Mouse (Mus musculus) NIH3T3 (cell line): ENCODE results near the gene Prdm10.
A peak's percentile ranks its signal among the peaks of the same experiment; 100 is the strongest.

Source experiments
- DNase-seq: peaks from one replicate; pipeline ENCODE4 v3.0.0-alpha.2; 2012; ENCODE audit warnings: low read depth

Gene Prdm10

DNA sequence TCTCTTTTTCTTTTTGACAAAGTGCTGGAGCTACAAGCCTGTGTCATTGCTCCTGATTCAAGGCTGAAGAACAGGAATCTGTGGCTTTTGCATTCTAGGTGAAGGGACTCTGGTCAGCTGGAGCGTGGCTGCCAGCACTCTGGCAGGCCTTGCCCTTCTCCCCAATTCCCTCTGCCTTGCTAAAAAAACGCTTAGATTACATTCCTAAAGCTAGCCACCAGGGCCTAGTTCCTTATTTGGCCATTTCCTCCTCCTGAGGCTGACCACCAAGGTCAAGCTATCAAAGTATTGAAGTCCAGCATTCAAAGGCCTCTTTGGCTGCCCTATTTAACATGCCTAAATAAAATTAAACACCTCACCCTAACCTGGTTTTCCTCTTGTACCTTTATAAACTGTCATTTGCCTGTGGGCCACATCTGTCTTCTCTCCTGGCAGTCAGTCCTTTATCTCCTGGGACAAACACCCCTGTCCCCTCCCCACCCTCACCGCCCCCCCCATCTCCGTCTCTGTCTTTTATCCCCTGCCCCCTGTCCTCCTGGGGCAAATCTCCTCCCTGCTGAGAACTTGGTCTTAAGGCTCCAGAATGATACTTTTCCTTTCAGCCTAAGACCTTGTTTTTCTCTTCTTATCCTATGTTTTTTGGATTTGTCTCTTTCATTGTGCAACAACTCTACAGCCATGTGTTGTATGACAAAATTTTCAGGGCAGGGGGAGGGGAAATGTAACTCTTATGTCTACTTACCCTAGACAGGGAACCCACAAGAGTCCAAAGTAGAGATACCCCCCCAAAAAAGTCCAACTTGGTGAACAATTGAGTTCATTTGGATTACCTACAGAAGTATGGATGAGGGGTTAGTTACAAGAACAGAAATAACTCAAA lies 17.9 kb upstream of the Prdm10 start:
- DNase-seq = peak; percentile 25

DNA sequence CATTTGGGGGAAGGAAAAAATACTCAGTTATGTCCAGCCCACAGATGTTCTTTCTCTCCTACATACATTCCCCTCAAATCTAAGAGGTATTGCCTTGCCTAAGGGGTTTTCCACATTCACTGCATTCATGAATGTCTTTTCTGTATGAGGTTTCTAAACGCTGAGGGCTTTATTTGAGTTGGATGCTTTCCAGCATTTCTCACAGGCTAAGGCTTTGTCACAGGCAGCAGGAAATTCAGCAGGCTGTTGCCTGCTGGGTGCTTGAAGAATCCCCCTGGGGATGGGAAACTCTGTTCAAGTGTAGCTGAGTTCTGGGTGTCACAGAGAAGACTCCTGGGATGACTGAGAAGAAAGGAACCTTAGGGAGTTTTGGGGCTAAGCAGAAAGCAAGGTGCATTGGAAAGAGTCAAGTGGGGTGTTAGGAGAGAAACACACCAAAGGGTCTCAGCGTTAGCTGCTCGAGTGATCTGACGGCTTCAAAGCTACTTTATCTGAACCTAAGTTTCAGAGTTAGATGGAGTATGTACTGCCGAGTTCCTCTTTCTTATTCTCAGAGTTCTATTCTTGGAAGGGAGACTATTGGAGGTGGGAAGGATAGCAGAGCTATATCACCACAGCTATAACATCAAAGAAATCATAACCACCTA lies 14.2 kb upstream of the Prdm10 start:
- peak; percentile 81 for DNase-seq

DNA sequence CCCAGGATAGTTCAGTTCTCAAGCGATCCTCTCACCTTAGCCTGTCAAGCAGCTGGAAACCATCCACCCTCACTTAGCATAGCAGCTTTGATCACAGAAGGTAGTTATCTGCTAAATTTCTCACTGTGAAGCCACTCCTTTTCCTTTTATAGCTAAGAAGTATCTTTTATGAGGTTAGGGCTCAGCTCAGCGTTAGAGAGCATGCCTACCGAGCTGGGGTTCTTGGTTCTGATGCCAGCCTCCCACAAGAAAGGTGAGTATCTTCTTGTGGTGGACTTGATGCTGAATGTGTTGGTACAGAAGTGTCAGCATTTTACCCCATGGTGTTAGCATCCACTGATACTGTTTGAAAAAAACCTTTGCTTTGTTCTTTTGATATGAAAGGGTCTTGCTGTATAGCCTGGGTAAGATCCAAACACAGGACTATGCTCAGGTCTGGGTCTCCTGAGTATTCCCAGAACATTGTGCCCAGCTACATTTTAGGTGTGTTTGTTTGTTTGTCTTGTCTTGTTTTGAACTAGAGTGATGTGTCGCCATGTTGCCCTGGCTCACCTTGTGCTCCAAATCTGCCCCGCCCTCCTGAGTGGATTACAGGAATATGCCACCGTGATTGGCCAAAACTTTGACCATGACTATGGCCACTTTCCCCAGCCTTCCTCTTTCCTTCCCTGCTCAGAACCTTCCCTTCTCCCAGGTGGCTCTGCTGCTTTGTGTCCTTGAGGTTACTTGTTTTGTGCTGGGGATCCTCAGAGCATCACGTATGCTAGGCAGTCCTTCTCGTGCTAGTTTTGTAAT lies 8.9 kb upstream of the Prdm10 start:
- no peak for DNase-seq

DNA sequence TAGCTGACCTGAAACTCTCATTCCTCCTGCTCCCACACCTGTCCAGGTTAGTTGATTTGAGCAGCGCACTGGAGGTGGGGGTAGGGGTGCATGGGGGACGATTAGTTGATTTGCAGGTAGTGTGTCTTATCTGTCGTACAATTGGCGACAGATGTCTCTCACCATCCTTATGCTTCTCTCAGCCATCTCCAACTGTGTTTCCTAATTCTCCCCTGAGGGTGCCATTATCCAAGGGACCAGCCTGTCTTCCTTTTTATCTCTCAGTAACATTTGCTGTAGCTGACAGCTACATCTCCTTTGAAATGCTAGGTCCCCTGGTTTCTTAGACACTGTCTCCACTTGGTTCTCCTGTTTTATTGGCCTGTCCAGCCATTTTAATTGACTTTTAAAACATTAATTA lies 8.2 kb upstream of the Prdm10 start:
- DNase-seq = no peak

DNA sequence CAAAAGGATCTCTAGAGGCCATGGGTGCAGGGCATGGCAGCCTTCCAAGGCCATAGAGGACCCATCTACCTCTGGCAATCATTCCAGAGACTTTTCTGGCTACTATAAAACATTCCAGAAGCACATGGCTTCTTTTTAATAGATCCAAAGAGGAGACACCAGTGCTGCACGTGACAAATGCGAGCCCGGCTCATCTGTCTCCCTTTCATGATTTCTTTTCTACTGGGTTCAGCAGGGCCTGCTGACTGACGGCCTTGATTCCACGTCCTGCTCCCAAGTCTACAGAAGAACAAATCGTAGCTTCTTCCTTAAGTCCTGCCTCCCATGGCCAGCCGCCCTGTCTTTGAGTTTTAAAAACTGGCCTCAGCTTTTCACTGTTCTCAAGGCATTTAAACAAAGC lies 1.7 kb upstream of the Prdm10 start:
- peak; percentile 3 for DNase-seq

DNA sequence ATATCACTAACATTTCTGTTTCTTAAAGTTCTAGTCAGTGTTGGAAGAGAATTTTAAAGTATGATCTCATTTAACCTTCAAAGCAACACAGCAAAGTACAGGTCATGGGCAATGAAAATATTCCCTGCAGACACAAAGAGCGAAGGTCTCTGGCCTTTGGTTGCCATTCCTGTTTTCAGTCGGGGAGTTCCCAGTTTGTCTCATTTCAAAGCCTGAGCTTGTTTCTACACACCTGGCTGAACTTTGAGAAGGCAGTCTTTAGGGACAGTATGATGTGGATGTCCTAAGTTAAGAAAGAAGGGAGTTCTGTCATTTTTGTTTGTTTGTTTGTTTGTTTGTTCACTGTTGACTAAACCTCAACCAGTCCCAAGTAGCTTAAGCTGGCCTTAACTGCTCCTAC lies 1.0 kb upstream of the Prdm10 start:
- peak; percentile 4 for DNase-seq

DNA sequence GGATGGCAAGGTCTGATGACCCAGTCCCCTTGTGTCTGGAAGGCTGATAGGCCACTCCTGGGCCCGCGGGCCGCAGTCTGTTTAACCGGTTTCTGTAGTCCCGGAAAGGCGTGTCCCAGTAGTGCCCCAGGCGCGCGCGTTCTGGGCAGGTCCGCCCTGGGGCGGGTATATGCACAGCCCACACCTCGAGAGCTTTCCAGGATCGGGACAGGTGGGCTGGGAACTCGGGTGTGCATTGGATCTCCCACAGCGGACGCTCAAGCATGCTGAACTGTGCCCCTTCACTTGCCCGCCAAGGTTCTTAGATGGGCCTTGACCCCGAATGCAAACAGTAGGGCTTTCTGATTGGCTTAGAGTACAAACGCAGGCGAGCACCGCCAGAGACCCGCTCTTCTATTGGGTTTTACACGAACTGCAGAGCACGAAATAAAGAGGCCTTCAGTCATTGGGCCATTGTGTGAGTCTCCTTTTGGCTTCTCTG lies 413 bp upstream of the Prdm10 start:
- DNase-seq = peak; percentile 94

DNA sequence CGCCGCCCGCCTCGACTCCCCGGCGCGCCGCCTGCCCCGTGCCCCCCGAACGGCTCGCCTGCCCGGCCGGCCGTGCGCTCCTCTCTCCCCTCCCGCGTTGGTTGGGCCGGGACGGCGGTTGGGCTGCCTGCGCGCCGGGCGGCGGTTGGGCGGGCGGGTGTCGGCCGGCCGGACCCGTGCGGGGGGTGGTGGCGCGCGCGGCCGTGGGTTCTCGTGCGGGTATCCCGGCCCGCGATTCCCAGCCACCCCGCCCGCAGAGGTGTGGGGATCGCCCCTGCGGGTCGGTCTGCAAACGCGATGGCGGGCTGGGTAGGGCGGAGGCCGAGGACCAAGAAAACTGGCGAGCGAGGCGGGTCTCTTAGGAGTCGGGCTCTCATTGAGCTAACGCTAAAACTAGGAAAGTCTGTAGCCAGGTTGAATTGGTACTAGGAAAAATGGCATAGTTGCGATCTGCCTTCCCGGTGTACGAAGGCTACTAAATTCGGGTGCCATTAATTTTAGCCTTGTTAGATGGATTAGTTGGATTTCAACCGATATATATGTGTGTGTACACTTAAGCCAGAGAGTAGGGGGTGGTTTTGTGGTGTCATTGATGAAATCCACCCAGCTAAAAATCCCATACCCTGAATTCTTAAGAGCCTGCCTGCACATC lies 799 bp downstream of the Prdm10 start:
- DNase-seq = peak; percentile 85

DNA sequence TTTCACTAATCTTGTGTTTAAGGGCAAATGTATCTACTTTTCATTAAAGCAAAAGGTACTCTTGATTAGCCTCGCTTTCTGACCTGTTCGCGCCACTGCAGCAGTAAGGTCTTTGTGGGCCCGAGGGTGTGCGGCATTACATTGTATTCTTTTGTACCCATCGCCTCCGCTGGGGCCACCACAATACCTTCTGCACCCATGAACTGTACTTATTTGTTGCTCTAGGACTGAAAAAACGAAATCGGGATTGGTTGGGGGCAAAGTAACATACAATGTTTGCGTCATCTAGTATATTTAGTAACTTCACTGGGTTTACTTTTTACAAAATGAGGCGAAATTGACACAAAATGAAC lies 1.3 kb downstream of the Prdm10 start:
- DNase-seq = peak; percentile 41

DNA sequence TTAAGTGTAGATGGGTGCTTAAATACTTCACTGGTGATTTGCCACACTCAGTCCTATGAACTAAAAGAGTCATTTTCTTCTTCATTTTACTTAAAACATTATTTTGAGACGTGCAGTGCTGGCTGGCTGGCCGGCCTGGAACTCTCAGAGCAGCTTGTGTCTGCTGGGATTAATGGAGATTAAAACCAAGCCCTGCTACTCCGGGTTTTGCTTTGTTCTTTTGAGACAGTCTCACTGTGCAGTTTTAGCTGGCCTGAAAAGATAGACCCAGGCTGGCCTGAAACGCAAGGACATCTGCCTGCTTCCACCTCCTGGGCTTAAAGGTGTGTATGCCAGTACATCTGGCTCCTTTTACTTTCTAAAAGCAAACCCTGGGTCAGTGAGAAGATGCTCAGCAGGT lies 2.2 kb downstream of the Prdm10 start:
- no peak for DNase-seq

DNA sequence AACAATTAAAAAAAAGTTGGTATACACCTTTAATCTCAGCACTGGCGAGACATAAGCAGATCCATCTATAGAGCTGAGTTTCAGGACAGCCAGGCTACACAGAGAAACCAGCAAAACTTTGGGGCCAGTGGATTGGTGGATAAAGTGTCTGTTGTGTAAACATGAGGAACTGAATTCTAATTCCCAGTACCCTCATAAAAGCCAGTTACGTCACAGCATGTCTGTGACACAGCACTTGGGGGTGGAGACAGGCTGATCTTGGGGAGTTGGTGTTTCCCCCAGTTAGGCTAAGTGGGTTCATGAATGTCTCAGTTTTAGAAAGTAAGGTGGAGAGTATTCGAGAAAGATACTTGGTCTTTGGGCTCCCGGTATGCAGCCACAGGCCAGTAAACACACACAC lies 2.7 kb downstream of the Prdm10 start:
- no peak for DNase-seq

DNA sequence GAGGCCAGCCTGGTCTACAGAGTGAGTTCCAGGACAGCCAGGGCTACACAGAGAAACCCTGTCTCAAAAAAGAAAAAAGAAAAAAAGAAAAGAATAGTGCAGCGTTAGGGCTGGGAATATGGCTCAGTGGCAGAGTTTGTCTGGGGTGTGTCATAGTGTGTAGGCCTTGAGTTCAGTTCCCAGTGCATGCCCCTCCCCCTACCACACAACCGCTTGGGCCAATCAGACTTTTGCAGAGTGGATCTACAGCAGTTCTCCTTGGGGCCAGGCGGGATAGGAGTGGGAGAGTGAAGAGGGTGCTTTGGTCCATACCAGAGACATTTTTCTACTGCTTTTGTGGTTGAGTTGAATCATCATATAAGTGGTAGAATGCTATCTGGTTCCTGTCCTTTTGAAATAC lies 3.6 kb downstream of the Prdm10 start:
- no peak for DNase-seq

DNA sequence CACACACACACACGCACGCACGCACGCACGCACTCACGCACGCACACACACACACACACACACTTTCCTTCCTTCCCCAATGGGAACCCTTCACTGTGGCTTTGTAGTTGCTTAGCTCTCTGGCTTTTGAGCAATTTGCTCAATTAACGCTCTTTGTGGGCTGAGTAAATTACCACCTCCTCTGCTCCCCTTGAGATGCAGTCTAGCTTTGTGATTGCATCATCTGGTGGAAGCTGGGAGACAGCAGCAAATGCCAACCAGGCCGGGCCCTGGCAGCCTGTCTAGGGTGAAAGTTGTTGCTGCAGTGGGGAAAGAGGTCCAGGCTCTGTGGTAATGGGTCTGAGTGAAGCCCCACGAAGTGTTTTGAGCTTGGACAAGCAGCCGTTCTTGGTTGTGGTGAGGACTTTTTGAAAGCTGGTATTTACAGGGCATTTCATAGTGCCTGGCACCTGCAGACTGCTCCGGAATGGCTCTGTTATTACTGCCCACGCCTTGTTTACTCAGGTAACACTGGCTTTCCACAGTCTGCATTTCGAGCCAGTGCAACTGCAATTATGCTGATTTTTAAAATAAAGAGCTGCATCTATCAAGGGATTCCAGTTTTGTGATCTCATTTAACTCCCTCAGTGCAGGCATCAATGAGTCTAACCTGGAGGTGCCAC lies 10.0 kb downstream of the Prdm10 start:
- peak; percentile 17 for DNase-seq

DNA sequence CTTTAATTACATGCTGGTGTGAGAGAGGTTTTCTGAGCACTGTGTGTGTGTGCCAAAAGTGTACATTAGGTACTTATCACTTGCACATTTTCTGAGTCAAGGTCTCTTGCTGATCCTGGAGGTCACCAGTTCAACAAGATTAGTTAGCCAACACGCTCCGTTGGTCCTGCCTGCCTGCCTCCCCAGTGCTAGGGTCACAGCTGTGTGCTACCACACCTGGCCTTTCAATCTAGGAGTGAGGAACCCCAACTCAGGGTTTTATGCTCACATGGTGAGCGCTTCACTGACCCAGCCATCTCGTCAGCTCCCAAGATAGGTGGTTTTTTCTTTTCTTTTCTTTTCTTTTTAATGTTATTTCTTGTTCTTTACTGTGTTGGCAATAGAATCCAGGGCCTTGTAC lies 11.6 kb downstream of the Prdm10 start:
- DNase-seq = no peak

DNA sequence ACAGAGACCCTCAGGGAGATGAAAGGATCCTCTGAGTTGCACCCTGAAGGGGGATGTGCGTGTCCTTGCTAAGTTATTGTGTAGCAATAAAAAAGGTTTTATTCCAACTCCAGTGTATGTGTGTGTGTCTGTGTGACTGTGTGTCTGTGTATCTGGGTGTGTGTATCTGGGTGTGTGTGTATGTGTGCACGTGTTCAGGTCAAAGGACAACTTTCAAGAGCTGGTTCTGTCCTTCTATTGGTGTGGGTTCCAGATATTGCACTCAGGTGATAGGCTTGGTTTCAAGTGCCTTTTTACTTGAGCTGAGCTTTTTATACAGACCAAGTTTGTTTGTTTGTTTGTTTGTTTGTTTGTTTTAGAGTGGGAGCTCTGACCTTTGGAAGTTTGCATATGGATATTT lies 12.9 kb downstream of the Prdm10 start:
- DNase-seq = no peak

DNA sequence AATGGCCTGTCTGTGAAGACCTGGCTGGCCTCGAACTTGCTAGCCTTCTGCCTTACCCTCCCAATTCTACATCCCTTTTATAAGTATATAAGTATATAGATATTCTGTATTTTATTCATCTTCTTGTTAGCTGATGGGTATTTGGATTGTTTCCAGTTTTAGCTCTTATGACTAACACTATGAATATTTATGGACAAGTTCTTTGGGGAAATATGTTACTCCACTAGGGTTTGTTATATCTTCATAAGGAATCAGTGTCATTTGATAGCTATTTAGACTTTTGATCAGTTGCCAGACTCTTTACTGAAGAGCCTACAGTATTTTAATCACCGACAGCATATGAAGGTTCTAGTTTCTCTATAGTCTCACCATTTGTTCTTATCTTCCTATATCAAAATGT lies 15.0 kb downstream of the Prdm10 start:
- peak; percentile 61 for DNase-seq

DNA sequence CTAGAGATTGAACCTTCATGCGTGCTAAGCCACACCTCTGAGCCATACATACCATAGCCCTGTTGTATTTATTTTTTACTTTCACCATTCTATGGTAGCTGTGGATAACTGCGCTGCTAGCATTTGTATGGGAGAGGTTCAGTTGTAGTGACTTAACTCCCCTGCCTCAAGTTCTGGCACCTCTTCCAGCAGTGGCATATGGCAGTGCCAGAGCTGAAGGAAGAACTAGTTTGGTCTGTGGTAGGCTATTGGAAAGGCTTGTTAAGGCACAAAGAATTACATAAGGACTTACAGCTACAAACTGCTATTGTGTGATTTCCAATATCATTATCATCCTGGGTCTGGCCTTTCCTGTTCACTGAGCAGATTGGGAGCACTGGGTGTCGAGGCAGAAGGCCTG lies 16.0 kb downstream of the Prdm10 start:
- DNase-seq = no peak

DNA sequence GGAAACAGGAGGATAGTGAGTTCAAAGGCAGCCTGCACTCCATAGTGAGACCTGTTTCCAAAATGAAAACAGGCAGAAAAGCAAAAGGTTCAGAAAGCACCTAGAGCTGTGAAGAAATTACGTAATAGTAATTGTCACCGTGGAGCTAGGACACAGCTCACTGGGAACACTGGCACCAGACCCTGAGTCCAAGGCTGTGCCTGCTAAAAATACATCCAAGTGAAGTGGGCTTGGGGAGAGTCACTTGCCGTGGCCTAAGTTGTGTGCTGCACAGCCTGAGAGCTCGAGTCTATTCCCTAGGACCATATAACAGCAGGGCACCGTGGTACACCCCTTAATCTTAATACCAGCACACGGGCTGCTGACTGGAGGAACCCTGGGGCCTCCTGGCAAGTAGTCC lies 18.4 kb downstream of the Prdm10 start:
- DNase-seq = no peak

DNA sequence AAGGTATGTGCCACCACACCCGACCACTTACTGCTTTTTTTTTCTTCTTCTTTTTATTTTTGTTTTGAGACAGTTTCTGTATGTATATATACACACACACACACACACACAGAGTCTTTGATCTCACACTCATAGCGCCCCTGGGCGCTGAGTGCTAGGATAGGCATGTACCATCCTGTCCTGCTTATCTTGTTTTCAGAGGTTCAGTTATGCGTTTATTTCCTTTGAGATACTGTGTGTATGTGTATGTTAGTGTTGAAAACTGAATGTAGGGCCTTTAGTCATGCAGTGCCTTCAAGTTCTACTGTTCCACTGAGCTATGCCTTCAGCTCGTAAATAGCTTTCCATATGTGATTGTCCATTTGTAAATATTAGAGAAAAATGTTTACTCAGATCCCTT lies 20.2 kb downstream of the Prdm10 start:
- DNase-seq = no peak

DNA sequence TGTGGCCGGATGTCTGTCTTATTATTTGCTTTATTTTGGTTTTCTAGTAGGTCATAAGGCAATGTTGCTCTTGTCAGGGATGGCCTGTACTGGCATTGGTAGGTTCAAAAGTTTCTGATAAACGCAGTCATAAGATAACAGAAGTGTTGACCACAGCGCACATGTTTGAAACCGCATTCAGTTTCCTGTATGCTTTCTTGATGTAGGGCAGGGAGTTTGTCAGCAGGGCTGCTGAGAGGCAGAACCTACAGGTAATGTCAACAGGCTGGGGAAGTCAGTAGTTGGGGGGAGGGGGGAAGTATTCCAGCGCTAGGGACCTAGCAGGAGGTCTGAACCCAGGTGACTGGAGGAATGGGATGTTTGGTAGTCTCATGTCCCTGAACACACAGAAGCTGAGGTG lies 20.8 kb downstream of the Prdm10 start:
- no peak for DNase-seq

DNA sequence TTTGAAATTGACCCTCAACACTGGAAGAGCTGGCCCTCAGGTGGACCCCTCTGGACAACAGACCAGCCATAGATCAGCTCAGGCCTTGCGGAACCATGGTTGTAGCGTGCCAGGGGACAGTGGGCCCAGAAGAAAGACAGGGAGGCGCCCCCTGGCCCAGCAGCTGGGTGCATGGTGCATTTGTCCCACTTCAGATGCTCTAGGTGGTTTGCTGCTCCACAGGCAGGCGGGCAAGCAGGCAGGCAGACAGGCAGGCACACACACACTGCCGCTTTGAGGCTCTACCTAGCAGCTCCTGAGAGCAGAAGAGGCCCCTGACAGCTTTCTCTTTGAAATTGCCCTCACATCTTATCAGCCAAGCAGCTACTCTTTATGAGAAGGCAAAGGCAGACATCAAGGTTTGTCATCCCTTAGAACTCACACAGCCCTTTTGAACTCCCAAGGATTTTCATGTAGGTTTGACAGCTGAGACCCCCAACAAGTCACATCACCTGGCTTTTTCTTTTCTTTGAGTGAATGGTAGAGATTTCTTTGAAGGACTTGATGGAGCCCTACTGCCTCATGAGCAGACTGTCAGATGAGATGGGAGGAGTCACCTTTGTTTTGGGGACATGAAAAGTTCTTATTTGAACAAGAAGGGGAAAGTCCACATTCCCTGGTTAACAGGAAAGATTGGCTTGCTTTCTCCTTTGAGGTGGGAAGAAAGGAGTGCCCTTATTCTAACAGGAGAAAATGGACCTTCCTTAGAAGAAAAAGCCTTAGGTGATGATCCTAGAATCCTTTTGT lies 21.4 kb downstream of the Prdm10 start:
- DNase-seq = no peak
